Mouse (Mus musculus) MEL (cell line): Measurements from ENCODE around the gene Slfn3. TPM values are rescaled to one million over a fixed set of nuclear protein-coding genes. Genes with fewer than 3 reads are reported as not detected.
A peak's percentile ranks its signal among the peaks of the same experiment; 100 is the strongest.

Experiments
- ELF1 ChIP-seq: IDR thresholded peaks from 2 replicates; pipeline ENCODE4 v1.6.1; 2014; ENCODE audit warnings: low read depth, mild to moderate bottlenecking, inconsistent platforms, low read length, improper control_type of control experiment, moderate library complexity
- EP300 ChIP-seq, 2 experiments: IDR thresholded peaks; 2 replicates each; pipeline ENCODE4 v1.6.1; 2011; ENCODE audit warnings: improper control_type of control experiment in 2 of 2, low read length in 2 of 2, low read depth in 1 of 2, mild to moderate bottlenecking in 1 of 2
- MAFK ChIP-seq: IDR thresholded peaks from 2 replicates; pipeline ENCODE4 v1.6.1; 2011; ENCODE audit warnings: low read depth, mild to moderate bottlenecking, low read length, improper control_type of control experiment, borderline replicate concordance
- TCF12 ChIP-seq: IDR thresholded peaks from 2 replicates; pipeline ENCODE4 v1.6.1; 2014; ENCODE audit warnings: low read depth, mild to moderate bottlenecking, inconsistent platforms, low read length, improper control_type of control experiment, moderate library complexity
- USF2 ChIP-seq, 2 experiments: IDR thresholded peaks; 2 replicates each; pipeline ENCODE4 v1.6.1; 2011 to 2012; ENCODE audit warnings: improper control_type of control experiment in 2 of 2, low read length in 2 of 2, borderline replicate concordance in 1 of 2, inconsistent platforms in 1 of 2, low read depth in 1 of 2, mild to moderate bottlenecking in 1 of 2; ENCODE audit not compliant: insufficient read depth in 1 of 2
- polyA plus RNA-seq, 2 experiments: library from polyadenylated mRNA; stranded (reverse) in 1 of 2; unstranded in 1 of 2; fragments of >175 nt in 1 of 2; fragments of >200 nt in 1 of 2; gene quantifications; 2 replicates each; pipeline versions ENCODE4 v1.2.1 to v1.2.4; 2012; ENCODE audit warnings: low replicate concordance in 2 of 2, low read depth in 1 of 2; ENCODE audit not compliant: insufficient read length in 2 of 2, insufficient read depth in 1 of 2, missing spikeins in 1 of 2
- total RNA-seq: library from RNA; depleted of rRNA; stranded (reverse); fragments of 300-350 nt; gene quantifications from 2 replicates; pipeline ENCODE4 v1.2.3, GENCODE M21; 2012; rRNA removed

The Slfn3 gene
- total and polyA plus RNA-seq, 3 experiments: 0.23 to 0.35 TPM; not detected in 1

- no peak for TF ChIP-seq USF2 (IDR thresholded peaks at IDR 0.05; ENCODE audit: borderline replicate concordance in 1 of 2, insufficient read depth in 1 of 2, low read depth in 1 of 2, low read length in 2 of 2)
- no peak for TF ChIP-seq MAFK
- TF ChIP-seq TCF12: peak; percentile 39; the same call in 1 of the 2 replicates
- no peak for TF ChIP-seq ELF1
- no peak for TF ChIP-seq EP300 (IDR thresholded peaks at IDR 0.05; ENCODE audit: low read depth in 1 of 2, low read length in 2 of 2)
Observed at GRCm38 (mm10) chr11:83263146-83263545, 72.0 kb downstream of the Slfn3 start (continued).

Other genes starting within 250 kb of the Slfn3 start
- 3.6 and 5.7 TPM in 2 replicates for gene Slfn5, start 240.0 kb upstream of the Slfn3 start, total RNA-seq
- gene Slfn5, start 240.0 kb upstream of the Slfn3 start, polyA plus RNA-seq: under 1 TPM in 1 of 2 experiments, not detected in 1; 0.67 TPM
- 2.0 and 3.5 TPM in 2 replicates for gene Slfn9, start 199.5 kb upstream of the Slfn3 start, total RNA-seq
- gene Slfn9, start 199.5 kb upstream of the Slfn3 start, polyA plus RNA-seq: 1 to 10 TPM in 1 of 2 experiments, not detected in 1; 3.7 TPM
- 9.8 and 11.9 TPM in 2 replicates for gene Slfn8, start 170.5 kb upstream of the Slfn3 start, total RNA-seq
- 10 to 100 TPM; 11.6 to 47.2 TPM for gene Slfn8, start 170.5 kb upstream of the Slfn3 start, polyA plus RNA-seq
- 0.10 and 0.46 TPM in 2 replicates for gene Slfn2, start 126.2 kb upstream of the Slfn3 start, total RNA-seq
- gene Slfn2, start 126.2 kb upstream of the Slfn3 start, polyA plus RNA-seq: under 1 TPM in 1 of 2 experiments, not detected in 1; 0.07 TPM
- not detected in 2 replicates for gene Slfn1, start 74.5 kb upstream of the Slfn3 start, total RNA-seq
- gene Slfn1, start 74.5 kb upstream of the Slfn3 start, polyA plus RNA-seq: not detected
- not detected in 2 replicates for gene Slfn4, start 16.1 kb upstream of the Slfn3 start, total RNA-seq
- under 1 TPM in 1 of 2 experiments, not detected in 1; 0.04 TPM for gene Slfn4, start 16.1 kb upstream of the Slfn3 start, polyA plus RNA-seq
- 0.04 and 0.07 TPM in 2 replicates for gene Slfn14, start 95.4 kb downstream of the Slfn3 start, total RNA-seq
- under 1 TPM in 1 of 2 experiments, not detected in 1; 0.19 TPM for gene Slfn14, start 95.4 kb downstream of the Slfn3 start, polyA plus RNA-seq
- 60.6 and 63.4 TPM in 2 replicates for gene Ap2b1, start 107.7 kb downstream of the Slfn3 start, total RNA-seq
- 100 to 1,000 TPM in 1 of 2 experiments, 10 to 100 TPM in 1; 68.9 to 165 TPM for gene Ap2b1, start 107.7 kb downstream of the Slfn3 start, polyA plus RNA-seq
- 8.2 and 8.4 TPM in 2 replicates for gene Pex12, start 111.3 kb downstream of the Slfn3 start, total RNA-seq
- 10 to 100 TPM in 1 of 2 experiments, not detected in 1; 11.8 TPM for gene Pex12, start 111.3 kb downstream of the Slfn3 start, polyA plus RNA-seq
- not detected in 2 replicates for gene Rasl10b, start 217.8 kb downstream of the Slfn3 start, total RNA-seq
- under 1 TPM in 1 of 2 experiments, not detected in 1; 0.04 TPM for gene Rasl10b, start 217.8 kb downstream of the Slfn3 start, polyA plus RNA-seq
- not detected in 2 replicates for gene Gas2l2, start 238.1 kb downstream of the Slfn3 start, total RNA-seq
- gene Gas2l2, start 238.1 kb downstream of the Slfn3 start, polyA plus RNA-seq: not detected
- gene 1700020L24Rik, start 246.3 kb downstream of the Slfn3 start, total RNA-seq: not detected in 2 replicates
- gene 1700020L24Rik, start 246.3 kb downstream of the Slfn3 start, polyA plus RNA-seq: under 1 TPM in 1 of 2 experiments, not detected in 1; 0.60 TPM